Mouse (Mus musculus): ENCODE measurements at regions not wholly inside any gene's neighbourhood (a gene's known extent, or its start where the extent isn't known, plus 50 kb on each side); places are given as distances from the start of the nearest gene placed in this dataset.

GRCm38 (mm10) chr15:87264906-87265305 is 279.2 kb upstream of the Fam19a5 start:
- Histone ChIP-seq H3K36me3 (ENCODE audit: control insufficient read depth) (no peaks in the 10 kb centered on the region), H3K27me3 (ENCODE audit: control insufficient read depth) (no peaks in the 10 kb centered on the region), H3K9me3 (ENCODE audit: control insufficient read depth, low read length) (peaks cover 40% of the 10 kb centered on the region), H3K4me3 (replicated peaks) (no peak overlapping the region), H3K4me1 (ENCODE audit: control insufficient read depth) (no peaks in the 10 kb centered on the region)
- TF ChIP-seq TAL1 (IDR thresholded peaks at IDR 0.05; ENCODE audit: low read length) (no peak), GATA1 (IDR thresholded peaks at IDR 0.05; ENCODE audit: low read length) (no peak)

GRCm38 (mm10) chr15:87290987-87291529 is 253.0 kb upstream of the Fam19a5 start:
- no peak overlapping the region for H3K4me3 ChIP-seq (replicated peaks)
- no peaks in the 10 kb centered on the region for H3K36me3 ChIP-seq (ENCODE audit: control insufficient read depth)
- peaks cover 52% of the 10 kb centered on the region for H3K9me3 ChIP-seq (ENCODE audit: control insufficient read depth, low read length)
- no peak for TF ChIP-seq GATA1 (IDR thresholded peaks at IDR 0.05; ENCODE audit: low read length)
- no peak for TF ChIP-seq TAL1 (IDR thresholded peaks at IDR 0.05; ENCODE audit: low read length)
- H3K27me3 ChIP-seq (ENCODE audit: control insufficient read depth) = no peaks in the 10 kb centered on the region
- H3K4me1 ChIP-seq (ENCODE audit: control insufficient read depth) = no peaks in the 10 kb centered on the region

GRCm38 (mm10) chr15:87319896-87320295 is 224.2 kb upstream of the Fam19a5 start:
- no peaks in the 10 kb centered on the region for H3K27me3 ChIP-seq (ENCODE audit: control insufficient read depth)
- H3K4me3 ChIP-seq (replicated peaks) = no peak overlapping the region
- TF ChIP-seq TAL1 (IDR thresholded peaks at IDR 0.05; ENCODE audit: low read length) (no peak), GATA1 (IDR thresholded peaks at IDR 0.05; ENCODE audit: low read length) (no peak)
- H3K36me3 ChIP-seq (ENCODE audit: control insufficient read depth) = no peaks in the 10 kb centered on the region
- H3K9me3 ChIP-seq (ENCODE audit: control insufficient read depth, low read length) = peaks cover 76% of the 10 kb centered on the region
- no peaks in the 10 kb centered on the region for H3K4me1 ChIP-seq (ENCODE audit: control insufficient read depth)

GRCm38 (mm10) chr15:87321067-87321985 is 222.8 kb upstream of the Fam19a5 start:
- no peak overlapping the region for H3K4me3 ChIP-seq (replicated peaks)
- H3K27me3 ChIP-seq (ENCODE audit: control insufficient read depth) = no peaks in the 10 kb centered on the region
- H3K4me1 ChIP-seq (ENCODE audit: control insufficient read depth) = no peaks in the 10 kb centered on the region
- H3K9me3 ChIP-seq (ENCODE audit: control insufficient read depth, low read length) = peaks cover 63% of the 10 kb centered on the region
- TF ChIP-seq GATA1 (IDR thresholded peaks at IDR 0.05; ENCODE audit: low read length) (no peak), TAL1 (IDR thresholded peaks at IDR 0.05; ENCODE audit: low read length) (no peak)
- no peaks in the 10 kb centered on the region for H3K36me3 ChIP-seq (ENCODE audit: control insufficient read depth)

- Histone ChIP-seq H3K9me3 (ENCODE audit: control insufficient read depth, low read length) (peaks cover 60% of the 10 kb centered on the region), H3K4me3 (replicated peaks) (no peak overlapping the region), H3K27me3 (ENCODE audit: control insufficient read depth) (no peaks in the 10 kb centered on the region), H3K4me1 (ENCODE audit: control insufficient read depth) (no peaks in the 10 kb centered on the region), H3K36me3 (ENCODE audit: control insufficient read depth) (no peaks in the 10 kb centered on the region)
- TF ChIP-seq GATA1 (IDR thresholded peaks at IDR 0.05; ENCODE audit: low read length) (no peak), TAL1 (IDR thresholded peaks at IDR 0.05; ENCODE audit: low read length) (no peak)
Observed at GRCm38 (mm10) chr15:87325389-87325788, 218.7 kb upstream of the Fam19a5 start.

GRCm38 (mm10) chr15:87326281-87326680 is 217.8 kb upstream of the Fam19a5 start:
- H3K36me3 ChIP-seq (ENCODE audit: control insufficient read depth) = no peaks in the 10 kb centered on the region
- no peaks in the 10 kb centered on the region for H3K4me1 ChIP-seq (ENCODE audit: control insufficient read depth)
- no peaks in the 10 kb centered on the region for H3K27me3 ChIP-seq (ENCODE audit: control insufficient read depth)
- no peak for TF ChIP-seq GATA1 (IDR thresholded peaks at IDR 0.05; ENCODE audit: low read length)
- no peak for TF ChIP-seq TAL1 (IDR thresholded peaks at IDR 0.05; ENCODE audit: low read length)
- no peak overlapping the region for H3K4me3 ChIP-seq (replicated peaks)
- peaks cover 57% of the 10 kb centered on the region for H3K9me3 ChIP-seq (ENCODE audit: control insufficient read depth, low read length)

GRCm38 (mm10) chr15:87332441-87332840 is 211.7 kb upstream of the Fam19a5 start:
- TF ChIP-seq TAL1 (IDR thresholded peaks at IDR 0.05; ENCODE audit: low read length) (no peak), GATA1 (IDR thresholded peaks at IDR 0.05; ENCODE audit: low read length) (no peak)
- H3K9me3 ChIP-seq (ENCODE audit: control insufficient read depth, low read length) = peaks cover 68% of the 10 kb centered on the region

GRCm38 (mm10) chr15:87333527-87333926 is 210.6 kb upstream of the Fam19a5 start:
- TF ChIP-seq GATA1 (IDR thresholded peaks at IDR 0.05; ENCODE audit: low read length) = no peak
- TF ChIP-seq TAL1 (IDR thresholded peaks at IDR 0.05; ENCODE audit: low read length) = no peak
- Histone ChIP-seq H3K36me3 (ENCODE audit: control insufficient read depth) (no peaks in the 10 kb centered on the region), H3K4me1 (ENCODE audit: control insufficient read depth) (no peaks in the 10 kb centered on the region), H3K4me3 (replicated peaks) (no peak overlapping the region), H3K9me3 (ENCODE audit: control insufficient read depth, low read length) (peaks cover 67% of the 10 kb centered on the region), H3K27me3 (ENCODE audit: control insufficient read depth) (no peaks in the 10 kb centered on the region)

More at GRCm38 (mm10) chr15:87332441-87332840, 211.7 kb upstream of the Fam19a5 start:
- no peak overlapping the region for H3K4me3 ChIP-seq (replicated peaks)
- no peaks in the 10 kb centered on the region for H3K36me3 ChIP-seq (ENCODE audit: control insufficient read depth)
- H3K4me1 ChIP-seq (ENCODE audit: control insufficient read depth) = no peaks in the 10 kb centered on the region
- H3K27me3 ChIP-seq (ENCODE audit: control insufficient read depth) = no peaks in the 10 kb centered on the region

GRCm38 (mm10) chr15:87334430-87334829 is 209.7 kb upstream of the Fam19a5 start:
- no peaks in the 10 kb centered on the region for H3K4me1 ChIP-seq (ENCODE audit: control insufficient read depth)
- peaks cover 63% of the 10 kb centered on the region for H3K9me3 ChIP-seq (ENCODE audit: control insufficient read depth, low read length)
- no peaks in the 10 kb centered on the region for H3K36me3 ChIP-seq (ENCODE audit: control insufficient read depth)
- TF ChIP-seq TAL1 (IDR thresholded peaks at IDR 0.05; ENCODE audit: low read length) = no peak
- no peak for TF ChIP-seq GATA1 (IDR thresholded peaks at IDR 0.05; ENCODE audit: low read length)
- no peak overlapping the region for H3K4me3 ChIP-seq (replicated peaks)
- no peaks in the 10 kb centered on the region for H3K27me3 ChIP-seq (ENCODE audit: control insufficient read depth)
